Mouse (Mus musculus): Measurements from ENCODE around the gene Rcc2.

The Rcc2 gene

GRCm38 (mm10) chr4:140713480-140714365, 13.4 kb downstream of the Rcc2 start:
- DNase-seq, result peak; percentile 94

DNA sequence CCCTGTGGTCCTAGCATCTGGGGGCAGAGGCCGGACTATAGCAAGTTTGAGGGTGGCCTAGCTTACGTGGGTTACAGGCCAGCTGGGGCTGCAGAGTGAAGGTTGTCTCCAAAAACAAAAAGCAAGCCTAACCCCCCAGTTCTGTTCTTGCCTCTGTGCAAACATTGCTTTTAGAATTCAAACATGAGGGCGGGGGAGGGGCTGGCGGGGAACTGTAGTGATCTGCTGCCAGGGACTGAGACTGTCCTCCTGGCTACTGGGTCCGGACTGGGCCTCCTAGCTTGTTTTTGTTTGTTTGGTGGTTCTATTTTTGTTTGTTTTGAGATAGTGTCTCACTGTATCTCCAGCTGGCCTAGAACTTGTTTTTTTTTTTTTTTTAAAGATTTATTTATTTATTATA, 14.2 kb downstream of the Rcc2 start:
- DNase-seq, result no peak

DNA sequence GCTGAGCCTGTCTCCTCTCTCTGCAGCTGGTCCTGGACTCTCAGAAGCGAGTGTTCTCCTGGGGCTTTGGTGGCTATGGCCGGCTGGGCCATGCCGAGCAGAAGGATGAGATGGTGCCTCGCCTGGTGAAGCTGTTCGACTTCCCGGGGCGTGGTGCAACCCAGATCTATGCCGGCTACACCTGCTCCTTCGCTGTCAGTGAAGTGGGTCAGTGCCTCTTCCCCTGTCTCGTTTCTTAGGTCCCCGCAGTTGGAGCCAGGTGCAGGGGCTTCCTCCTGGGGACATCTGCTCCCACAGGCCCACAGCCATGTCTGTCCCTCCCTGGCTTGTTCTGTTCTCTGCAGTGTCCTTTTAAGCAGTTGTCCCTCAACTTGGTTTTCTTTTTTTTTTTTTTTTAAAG, 16.7 kb downstream of the Rcc2 start:
- no peak for DNase-seq

DNA sequence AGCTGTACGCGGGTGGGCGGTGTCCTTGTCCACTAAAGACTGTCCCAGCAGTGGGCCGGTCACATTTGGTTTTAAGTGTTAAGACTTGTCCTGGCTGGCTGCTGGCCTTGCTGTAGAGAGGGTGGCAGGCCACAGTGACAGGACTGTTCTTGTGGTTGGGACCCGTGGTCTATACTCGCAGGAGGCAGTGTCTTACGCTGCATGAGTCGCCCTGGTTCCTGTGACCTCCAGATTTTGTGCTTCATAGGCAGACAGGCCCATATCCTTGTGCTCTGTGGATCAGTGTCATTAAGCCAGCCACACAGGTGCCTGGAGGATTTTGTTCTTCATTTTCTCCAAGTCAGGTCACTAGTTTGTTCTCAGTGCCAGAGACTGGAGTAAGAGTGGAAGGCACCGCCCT, 18.1 kb downstream of the Rcc2 start:
- no peak for DNase-seq

DNA sequence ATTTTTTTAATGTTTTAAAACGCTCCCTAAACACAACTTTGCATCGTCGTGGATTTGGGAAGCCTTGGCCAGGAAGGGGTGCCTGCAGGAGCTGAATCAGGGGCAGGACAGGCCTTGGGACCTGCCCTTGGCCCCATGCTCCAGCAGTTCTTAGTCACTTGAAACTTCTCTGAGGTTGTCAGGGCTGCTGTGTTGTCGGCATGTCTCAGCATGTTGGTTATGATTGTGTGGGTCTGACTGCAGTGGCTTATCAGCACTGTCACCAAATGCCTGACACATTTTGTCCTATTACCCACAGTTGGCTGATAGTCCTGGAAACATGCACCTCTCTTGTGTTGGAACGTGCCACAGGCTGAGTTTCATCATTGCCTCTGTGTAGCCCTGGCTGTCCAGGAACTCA, 19.8 kb downstream of the Rcc2 start:
- no peak for DNase-seq

DNA sequence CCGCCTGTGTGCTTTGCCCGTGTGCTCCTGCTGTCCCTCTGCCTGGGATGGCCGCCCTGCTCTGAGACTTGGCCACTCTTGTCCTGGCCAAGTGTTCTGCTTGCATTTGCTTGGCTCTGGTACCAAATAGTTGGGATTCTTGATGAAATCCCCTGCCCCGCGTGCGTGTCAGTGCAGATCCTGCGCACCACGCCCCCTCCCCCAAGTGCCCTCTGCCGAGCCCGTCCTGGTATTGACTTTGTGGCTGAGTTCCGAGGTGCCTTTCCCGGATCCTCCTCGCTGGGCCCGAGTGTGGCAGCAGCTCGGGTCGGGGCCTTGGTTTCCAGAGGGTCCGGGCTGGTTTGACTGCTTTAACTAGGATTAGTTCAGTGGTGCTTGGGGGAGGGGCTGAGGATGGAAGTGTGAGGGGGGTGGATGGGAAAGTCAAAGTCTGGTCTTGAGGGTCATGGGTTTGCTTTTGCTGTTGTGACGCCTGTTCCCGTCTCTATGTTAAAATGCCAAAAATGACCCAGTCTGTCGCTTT, 21.7 kb downstream of the Rcc2 start:
- DNase-seq, result no peak

DNA sequence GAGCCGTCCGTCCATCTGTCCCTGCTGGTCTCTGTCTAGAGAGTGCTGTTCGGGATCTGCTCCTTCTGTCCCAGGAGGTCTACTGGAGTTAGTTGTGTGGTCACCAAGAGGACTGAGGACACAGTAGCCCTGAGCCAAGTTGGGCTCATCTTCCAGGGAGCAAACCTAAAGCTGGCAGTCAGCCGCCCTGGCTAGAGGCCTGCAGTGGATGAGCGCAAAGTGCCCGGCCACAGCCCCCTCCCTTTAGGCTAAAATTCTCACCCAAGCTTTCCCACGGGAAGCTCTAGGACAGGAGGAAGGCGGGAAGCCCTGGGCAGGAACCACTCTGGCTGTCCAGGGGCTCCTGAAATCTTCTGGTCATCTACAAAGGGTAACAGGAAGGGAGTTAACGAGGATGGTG, 22.4 kb downstream of the Rcc2 start:
- no peak for DNase-seq

DNA sequence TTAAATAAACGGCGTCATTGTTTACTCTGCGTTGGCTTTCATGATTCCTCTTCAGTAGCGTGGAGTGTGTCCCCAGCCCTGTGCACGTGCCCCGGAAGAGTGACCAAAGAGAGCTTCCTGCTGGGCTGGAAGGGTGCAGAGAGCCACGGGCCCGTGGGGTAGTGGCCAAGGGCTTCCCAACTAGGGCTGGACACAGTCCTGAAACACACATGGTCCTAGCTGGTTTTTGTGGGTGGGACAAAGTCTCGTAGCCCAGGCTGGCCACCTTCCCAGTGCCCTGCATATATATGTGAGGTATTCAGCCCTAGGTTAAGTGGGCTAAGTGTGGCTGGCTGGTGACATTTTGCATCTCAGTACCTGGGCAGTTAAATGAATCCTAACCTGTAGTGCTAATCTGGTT, 22.9 kb downstream of the Rcc2 start:
- DNase-seq, result no peak

- DNase-seq, result no peak
Measured at GRCm38 (mm10) chr4:140723801-140724200, 23.5 kb downstream of the Rcc2 start.

DNA sequence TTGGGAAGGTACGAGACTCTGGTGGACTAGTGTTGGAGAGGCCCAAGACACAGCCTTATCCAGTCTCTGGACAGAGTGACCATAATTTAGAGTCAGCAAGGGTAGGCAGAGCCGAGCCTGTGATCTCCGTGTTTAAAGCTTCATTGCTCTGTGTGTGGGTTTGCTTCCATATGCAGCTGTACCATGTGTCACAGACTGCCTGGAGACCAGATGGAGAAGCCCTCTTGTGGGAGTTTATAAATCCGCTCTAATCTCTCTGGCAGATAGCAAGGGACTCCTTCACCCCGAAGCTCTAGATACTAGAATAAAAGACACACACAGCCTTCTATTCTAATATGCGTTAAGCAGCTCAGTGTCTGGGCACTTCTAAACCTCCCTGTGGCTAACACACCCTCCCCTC, 24.4 kb downstream of the Rcc2 start:
- DNase-seq, result peak; percentile 30

DNA sequence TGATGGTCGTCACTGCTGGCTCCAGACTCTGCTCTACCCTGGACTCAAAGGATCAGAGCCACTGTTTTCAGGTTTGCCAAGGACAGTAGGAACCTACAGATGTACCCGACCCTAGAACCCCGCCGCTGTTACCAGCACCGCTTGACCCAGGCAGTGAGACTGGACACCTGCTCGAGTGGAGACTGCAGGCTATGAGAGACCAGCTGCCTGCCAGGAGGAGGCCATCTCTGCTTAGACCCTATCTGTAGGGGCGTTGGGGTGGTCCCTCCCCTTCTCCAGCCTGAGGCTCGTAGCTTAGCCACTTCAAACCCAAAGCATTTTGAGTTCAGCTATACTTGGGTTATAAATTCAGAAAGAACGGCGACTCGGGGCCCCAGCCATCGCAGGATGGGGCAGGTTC, 26.6 kb downstream of the Rcc2 start:
- no peak for DNase-seq

DNA sequence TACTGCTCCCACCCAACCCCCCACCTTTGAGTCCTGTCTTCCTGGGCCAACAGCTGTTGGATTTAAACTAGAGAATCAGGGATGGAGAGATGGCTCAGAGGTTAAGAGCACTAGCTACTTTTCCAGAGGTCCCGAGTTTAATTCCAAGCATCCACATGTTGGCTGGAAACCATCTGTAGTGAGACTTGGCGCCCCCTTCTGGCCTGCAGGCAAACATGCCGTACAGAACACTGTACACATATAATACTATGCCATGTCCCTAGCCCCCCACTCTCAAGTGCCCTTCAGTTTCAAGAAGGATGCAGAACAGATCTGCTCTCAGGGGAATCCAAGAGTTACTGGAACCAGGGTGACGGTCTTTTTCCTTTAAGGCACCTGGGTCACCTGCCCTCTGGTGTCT, 31.3 kb downstream of the Rcc2 start:
- no peak for DNase-seq

DNA sequence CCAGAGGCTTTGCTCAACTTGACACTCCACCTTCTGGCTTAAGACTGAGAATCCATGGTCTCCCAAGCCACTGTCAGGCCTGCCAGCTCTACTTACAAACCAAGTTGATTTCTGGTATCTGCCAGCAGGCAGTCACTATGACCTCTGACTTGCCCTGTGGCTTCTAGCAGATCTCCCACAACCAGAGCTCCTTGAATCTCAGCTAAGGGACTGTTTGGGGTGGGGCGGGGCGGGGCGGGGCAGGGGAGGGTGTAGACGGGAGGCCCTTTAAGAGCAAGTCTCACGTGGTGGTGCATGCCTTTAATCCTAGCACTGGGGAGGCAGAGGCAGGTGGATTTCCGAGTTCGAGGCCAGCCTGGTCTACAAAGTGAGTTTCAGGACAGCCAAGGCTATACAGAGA, 32.5 kb downstream of the Rcc2 start:
- no peak for DNase-seq

- no peak for DNase-seq
Measured at GRCm38 (mm10) chr4:140740655-140741054, 40.3 kb downstream of the Rcc2 start.

GRCm38 (mm10) chr4:140741401-140741800, 41.1 kb downstream of the Rcc2 start:
- no peak for DNase-seq

GRCm38 (mm10) chr4:140742543-140742942, 42.2 kb downstream of the Rcc2 start, which contains the start of gene Padi6:
Padi6 (minus strand) TSS chr4:140742643.
- DNase-seq, result no peak

- DNase-seq, result no peak
Measured at GRCm38 (mm10) chr4:140743086-140743485, 42.7 kb downstream of the Rcc2 start.

- peak; percentile 40 for DNase-seq
Measured at GRCm38 (mm10) chr4:140744654-140745053, 44.3 kb downstream of the Rcc2 start.

GRCm38 (mm10) chr4:140747978-140748377, 47.6 kb downstream of the Rcc2 start:
- no peak for DNase-seq

DNA sequence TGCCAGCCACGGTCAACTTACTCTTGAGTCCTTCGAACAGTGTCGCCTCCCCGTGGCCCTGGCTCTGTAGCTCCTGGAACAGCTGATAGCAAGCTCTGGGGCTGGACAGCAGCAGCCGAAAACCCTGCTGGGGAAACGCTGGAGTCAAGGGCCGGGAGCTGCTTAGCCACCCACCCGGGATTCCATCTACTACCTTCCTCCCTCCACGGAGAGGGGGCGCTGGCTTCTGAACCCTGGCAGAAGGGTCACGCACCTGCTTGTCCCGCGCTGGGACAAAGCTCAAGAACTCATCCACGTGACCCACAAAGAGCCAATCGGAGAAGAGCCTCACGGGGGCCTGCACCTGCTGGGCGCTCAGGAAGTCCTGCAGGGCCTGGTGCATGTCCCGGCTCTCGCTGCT, 50.0 kb downstream of the Rcc2 start:
- DNase-seq, result no peak

GRCm38 (mm10) chr4:140753366-140753765, 53.0 kb downstream of the Rcc2 start:
- DNase-seq, result no peak

GRCm38 (mm10) chr4:140755811-140756210, 55.5 kb downstream of the Rcc2 start:
- DNase-seq, result no peak

GRCm38 (mm10) chr4:140761601-140762000, 61.3 kb downstream of the Rcc2 start:
- no peak for DNase-seq

GRCm38 (mm10) chr4:140763158-140763557, 62.8 kb downstream of the Rcc2 start:
- DNase-seq, result no peak

DNA sequence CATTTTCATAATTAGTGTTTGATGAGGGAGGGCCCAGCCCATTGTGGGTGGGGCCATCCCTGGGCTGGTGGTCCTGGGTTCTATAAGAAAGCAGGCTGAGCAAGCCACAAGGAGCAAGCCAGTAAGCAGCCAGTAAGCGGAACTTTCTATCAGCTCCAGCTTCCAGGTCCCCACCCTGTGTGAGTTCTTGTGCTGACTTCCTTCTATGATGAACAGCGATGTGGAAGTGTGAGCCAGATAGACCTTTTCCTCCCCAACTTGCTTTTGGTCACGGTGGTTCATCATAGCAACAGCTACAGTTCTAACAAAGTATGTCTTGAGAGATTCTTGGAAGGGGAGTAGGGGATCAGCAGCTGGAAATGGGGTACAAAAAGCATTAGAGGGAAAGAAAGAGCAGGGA, 65.6 kb downstream of the Rcc2 start:
- DNase-seq, result no peak
